Mouse (Mus musculus): ENCODE measurements around the gene Tns2. TPM values are rescaled to one million over a fixed set of nuclear protein-coding genes. Genes with fewer than 3 reads are reported as not detected.

Gene Tns2
- total RNA-seq, 2 experiments from 2014 or later, result 119 to 121 TPM

DNA sequence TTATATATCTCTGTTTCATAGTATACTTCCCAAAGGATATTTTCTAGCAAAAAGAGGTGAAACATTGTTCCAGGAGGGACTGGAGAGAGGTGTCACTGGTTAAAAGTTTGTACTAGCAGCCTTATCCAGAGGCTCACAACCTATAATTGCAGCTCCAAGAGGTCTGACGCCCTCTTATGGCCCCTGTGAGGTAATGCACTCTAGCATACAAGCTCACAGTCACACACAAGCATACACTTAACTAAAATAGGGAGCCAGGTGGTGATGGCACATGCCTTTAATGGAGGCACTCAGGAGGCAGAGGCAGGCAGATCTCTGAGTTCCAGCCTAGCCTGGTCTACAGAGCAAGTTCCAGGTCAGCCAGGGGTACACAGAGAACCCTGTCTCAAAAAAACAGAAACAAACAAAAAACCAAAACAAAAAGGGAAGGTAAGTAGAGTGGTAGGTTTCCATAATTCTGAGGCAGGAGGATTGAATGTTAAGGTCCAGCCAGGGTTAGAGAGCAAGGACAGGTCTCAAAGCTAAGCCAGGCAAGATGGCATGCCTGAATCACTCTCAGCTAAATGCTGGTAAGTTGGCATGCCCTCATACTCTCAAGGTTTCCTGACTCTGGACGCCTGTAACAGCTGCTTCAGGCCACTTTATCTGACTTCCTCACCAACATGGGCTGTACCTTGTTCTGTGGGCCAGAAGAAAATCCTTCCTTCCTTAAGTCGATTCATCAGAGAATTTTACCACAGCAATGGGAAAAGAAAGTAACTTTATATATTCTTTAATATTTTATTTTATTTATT is 63.9 kb downstream of the Tns2 start:
- intact Hi-C loops (cut with DNase I), result no loop called here
- no peak for DNase-seq

DNA sequence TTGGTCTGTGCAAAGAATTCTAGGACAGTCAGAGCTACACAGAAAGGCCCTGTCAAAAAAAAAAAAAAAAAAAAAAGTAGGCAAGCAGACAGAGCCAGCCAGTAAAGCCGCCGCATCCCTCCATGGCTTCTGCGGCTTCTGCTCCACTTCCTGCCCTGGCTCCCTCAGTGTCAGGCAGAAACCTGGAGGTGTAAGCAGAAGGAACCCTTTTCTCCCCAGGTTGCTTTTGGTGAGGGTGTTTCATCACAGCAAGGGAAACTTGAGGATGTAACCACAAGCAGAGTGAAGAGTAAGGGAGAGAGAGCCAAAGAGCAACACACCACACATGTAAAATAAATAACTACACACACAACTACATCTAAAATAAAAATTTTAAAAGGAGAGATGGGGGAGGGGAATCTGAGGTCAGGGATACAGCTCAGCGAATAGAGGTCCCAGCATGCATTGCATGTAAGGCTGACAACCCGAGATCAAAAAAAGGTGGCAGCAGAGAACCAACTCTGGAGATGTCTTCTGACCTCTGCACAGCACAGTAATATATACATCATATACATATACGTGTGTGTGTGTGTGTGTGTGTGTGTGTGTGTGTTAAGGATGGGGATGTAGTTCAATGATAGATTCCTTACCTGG is 65.4 kb downstream of the Tns2 start:
- intact Hi-C loops (cut with DNase I), result no loop called here
- no peak for DNase-seq

Other genes with a start within 250 kb of the Tns2 start
- under 1 TPM in 1 of 2 experiments, not detected in 1; 0.07 TPM for gene Krt1, start 249.6 kb upstream of the Tns2 start, total RNA-seq (2021)
- not detected for gene Krt77, start 230.7 kb upstream of the Tns2 start, total RNA-seq (2021)
- gene Krt76, start 207.5 kb upstream of the Tns2 start, total RNA-seq (2021), result not detected
- not detected for gene Krt4, start 175.7 kb upstream of the Tns2 start, total RNA-seq (2021)
- gene Krt79, start 160.1 kb upstream of the Tns2 start, total RNA-seq (2021), result under 1 TPM; 0.26 to 0.34 TPM
- not detected for gene Krt78, start 146.1 kb upstream of the Tns2 start, total RNA-seq (2021)
- gene Krt8, start 95.9 kb upstream of the Tns2 start, total RNA-seq (2021), result 1 to 10 TPM; 4.2 to 7.0 TPM
- 10 to 100 TPM in 1 of 2 experiments, 1 to 10 TPM in 1; 4.9 to 10.4 TPM for gene Krt18, start 72.2 kb upstream of the Tns2 start, total RNA-seq (2021)
- gene Eif4b, start 26.6 kb upstream of the Tns2 start, total RNA-seq (2021), result 100 to 1,000 TPM; 130 to 147 TPM
- 10 to 100 TPM; 14.0 to 17.5 TPM for gene Spryd3, start 35.8 kb downstream of the Tns2 start, total RNA-seq (2021)
- gene Igfbp6, start 43.9 kb downstream of the Tns2 start, total RNA-seq (2021), result 10 to 100 TPM; 42.0 to 51.8 TPM
- gene Soat2, start 50.1 kb downstream of the Tns2 start, total RNA-seq (2021), result under 1 TPM in 1 of 2 experiments, not detected in 1; 0.17 TPM
- 10 to 100 TPM; 41.8 to 47.1 TPM for gene Zfp740, start 102.8 kb downstream of the Tns2 start, total RNA-seq (2021)
- gene Csad, start 104.3 kb downstream of the Tns2 start, total RNA-seq (2021), result 10 to 100 TPM; 21.3 to 23.7 TPM
- gene Itgb7, start 131.5 kb downstream of the Tns2 start, total RNA-seq (2021), result 1 to 10 TPM; 1.5 to 1.8 TPM
- 10 to 100 TPM; 18.9 to 21.1 TPM for gene Rarg, start 157.1 kb downstream of the Tns2 start, total RNA-seq (2021)
- gene Gm9918, start 170.2 kb downstream of the Tns2 start, total RNA-seq (2021), result not detected
- 10 to 100 TPM; 16.7 to 19.0 TPM for gene Mfsd5, start 179.0 kb downstream of the Tns2 start, total RNA-seq (2021)
- 1 to 10 TPM; 3.2 to 4.3 TPM for gene Espl1, start 195.9 kb downstream of the Tns2 start, total RNA-seq (2021)
- gene Pfdn5, start 225.7 kb downstream of the Tns2 start, total RNA-seq (2021), result 100 to 1,000 TPM; 262 to 287 TPM
- gene Myg1, start 231.3 kb downstream of the Tns2 start, total RNA-seq (2021), result 10 to 100 TPM; 21.0 to 24.3 TPM

Measured in heart, postnatal 14 days (tissue).